Mouse (Mus musculus) intestine, embryonic 16.5 days (tissue): Measurements from ENCODE around the gene Tab1. TPM values are rescaled to one million over a fixed set of nuclear protein-coding genes. Genes with fewer than 3 reads are reported as not detected.
A peak's percentile ranks its signal among the peaks of the same experiment; 100 is the strongest.

Source experiments
- ATAC-seq: fragments of 200-750 bp; cut with Nextera tagmentation; 2 replicates; pipeline ENCODE4 v1.8.0; 2017; ENCODE audit warnings: moderate TSS enrichment, moderate library complexity
- H3K27ac ChIP-seq: fragments of 300-500 bp; sonication (generic); 2 replicates; pipeline ENCODE4 v1.5.1; 2014; ENCODE audit warnings: mild to moderate bottlenecking, low read length
- H3K27me3 ChIP-seq: fragments of 300-500 bp; sonication (generic); replicated peaks from 2 replicates; pipeline ENCODE4 v1.6.1; 2014; ENCODE audit warnings: low read length, control low read depth, mixed read lengths; ENCODE audit not compliant: control insufficient read depth, insufficient read depth
- H3K36me3 ChIP-seq: fragments of 300-500 bp; sonication (generic); 2 replicates; pipeline ENCODE4 v1.6.1; 2014; ENCODE audit warnings: low read length, control low read depth; ENCODE audit not compliant: control insufficient read depth, insufficient read depth
- H3K4me1 ChIP-seq: fragments of 300-500 bp; sonication (generic); 2 replicates; pipeline ENCODE4 v1.6.1; 2014; ENCODE audit warnings: low read length, control low read depth, mixed read lengths; ENCODE audit not compliant: control insufficient read depth, insufficient read depth
- H3K4me2 ChIP-seq: fragments of 300-500 bp; sonication (generic); 2 replicates; pipeline ENCODE4 v1.6.1; 2014; ENCODE audit warnings: low read depth, low read length, control low read depth
- H3K4me3 ChIP-seq: fragments of 300-500 bp; sonication (generic); 2 replicates; pipeline ENCODE4 v1.5.1; 2014; ENCODE audit warnings: mild to moderate bottlenecking, low read length
- H3K9ac ChIP-seq: fragments of 300-500 bp; sonication (generic); 2 replicates; pipeline ENCODE4 v1.6.1; 2014; ENCODE audit warnings: low read depth, low read length
- H3K9me3 ChIP-seq: fragments of 300-500 bp; sonication (generic); 2 replicates; pipeline ENCODE4 v1.6.1; 2016; ENCODE audit warnings: low read length, control low read depth; ENCODE audit not compliant: control insufficient read depth
- WGBS: fragments of 180-500 bp; shearing (Covaris S2); extraction: QIAGEN DNeasy Blood & Tissue Kit; methylation state at CpG from one replicate; pipeline ENCODE4 v1.1.7; 2014; 5-methylcytosine and 5-hydroxymethylcytosine counted together
- polyA plus RNA-seq: library from polyadenylated mRNA; unstranded; fragments of >200 nt; fragmentation: Nextera tagmentation; extraction: Ambion mirVana; gene quantifications from 2 replicates; pipeline ENCODE4 v1.2.1, GENCODE M21; 2015

Tab1 gene
- polyA plus RNA-seq, 1 experiment from 2014 or later: 29.6 TPM

DNA sequence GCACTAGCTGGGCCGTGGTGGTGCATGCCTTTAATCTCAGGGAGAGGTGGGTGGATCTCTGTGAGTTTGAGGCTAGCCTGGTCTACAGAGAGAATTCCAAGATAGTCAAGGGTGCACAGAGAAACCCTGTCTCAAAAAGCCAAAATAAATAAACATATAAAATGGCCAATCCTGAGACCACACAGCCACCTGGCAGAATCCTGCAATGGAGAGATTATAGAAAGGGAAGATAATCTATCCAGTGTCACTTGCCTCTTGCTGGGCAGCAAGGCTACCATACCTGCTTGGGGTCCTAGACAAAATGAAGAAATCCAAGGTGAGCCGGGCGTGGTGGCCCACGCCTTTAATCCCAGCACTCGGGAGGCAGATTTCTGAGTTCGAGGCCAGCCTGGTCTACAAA is 2.9 kb upstream of the Tab1 start:
- ATAC-seq: no peak
- no peak overlapping the region for H3K27ac ChIP-seq
- H3K4me2 ChIP-seq: no peak overlapping the region
- no peaks in the 10 kb centered on the region for H3K36me3 ChIP-seq
- H3K9ac ChIP-seq: no peak overlapping the region
- H3K27me3 ChIP-seq: no peaks in the 10 kb centered on the region
- peaks cover 10% of the 10 kb centered on the region; the same call in 1 of the 2 replicates for H3K4me1 ChIP-seq
- H3K9me3 ChIP-seq: no peaks in the 10 kb centered on the region
- H3K4me3 ChIP-seq: no peak overlapping the region
- 83% methylated on average over 6 of the region's 6 CpGs for WGBS

DNA sequence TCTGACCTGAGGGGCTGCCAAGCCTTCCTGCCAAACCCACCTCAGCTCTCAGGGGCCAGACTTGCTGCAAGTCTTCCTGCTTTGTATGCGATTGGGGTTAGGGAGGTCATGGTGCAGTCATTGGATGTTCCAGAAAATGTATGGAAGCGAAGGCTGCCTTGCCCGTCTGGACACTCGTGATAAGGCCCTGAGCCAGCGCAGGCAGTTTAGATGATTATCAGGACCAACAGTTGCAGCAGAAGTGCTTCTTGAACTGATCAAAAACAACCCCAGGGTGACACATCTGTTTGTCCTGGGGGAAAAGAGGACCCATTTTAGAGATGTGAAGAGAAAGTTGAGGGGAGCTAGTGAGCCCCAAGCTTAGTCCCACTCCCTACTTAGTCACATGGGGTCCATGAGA is 2.2 kb upstream of the Tab1 start:
- no peaks in the 10 kb centered on the region for H3K27me3 ChIP-seq
- no peak overlapping the region for H3K4me2 ChIP-seq
- 63% methylated on average over 5 of the region's 5 CpGs for WGBS
- no peak overlapping the region for H3K4me3 ChIP-seq
- no peak overlapping the region for H3K9ac ChIP-seq
- no peak for ATAC-seq
- H3K36me3 ChIP-seq: no peaks in the 10 kb centered on the region
- no peaks in the 10 kb centered on the region for H3K9me3 ChIP-seq
- H3K4me1 ChIP-seq: peaks cover 10% of the 10 kb centered on the region; the same call in 1 of the 2 replicates
- H3K27ac ChIP-seq: no peak overlapping the region

DNA sequence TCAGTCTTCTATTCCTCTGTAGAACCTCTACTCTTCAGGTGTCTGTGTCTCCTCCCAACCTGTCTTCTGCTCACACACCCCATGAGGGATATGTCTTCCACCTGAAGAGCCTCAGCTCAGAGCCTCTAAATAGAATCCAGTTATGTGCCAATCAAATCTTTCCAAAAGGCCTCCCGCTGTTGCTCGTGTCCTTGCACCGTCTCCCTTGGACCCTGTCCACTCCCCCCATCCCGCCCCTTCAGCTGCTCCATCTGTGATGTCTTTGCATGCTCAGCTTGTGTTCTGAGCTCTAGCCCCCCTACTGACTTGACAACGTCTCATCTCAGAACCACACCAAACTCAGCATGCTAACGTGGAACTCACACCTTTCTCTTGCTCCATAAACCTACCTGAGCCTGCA is 1.5 kb upstream of the Tab1 start:
- Histone ChIP-seq H3K36me3 (no peaks in the 10 kb centered on the region), H3K4me1 (peaks cover 15% of the 10 kb centered on the region), H3K4me3 (no peak overlapping the region), H3K27me3 (no peaks in the 10 kb centered on the region), H3K27ac (no peak overlapping the region), H3K4me2 (no peak overlapping the region), H3K9ac (no peak overlapping the region), H3K9me3 (no peaks in the 10 kb centered on the region)
- no peak for ATAC-seq
- WGBS: 78% methylated on average over 6 of the region's 6 CpGs

DNA sequence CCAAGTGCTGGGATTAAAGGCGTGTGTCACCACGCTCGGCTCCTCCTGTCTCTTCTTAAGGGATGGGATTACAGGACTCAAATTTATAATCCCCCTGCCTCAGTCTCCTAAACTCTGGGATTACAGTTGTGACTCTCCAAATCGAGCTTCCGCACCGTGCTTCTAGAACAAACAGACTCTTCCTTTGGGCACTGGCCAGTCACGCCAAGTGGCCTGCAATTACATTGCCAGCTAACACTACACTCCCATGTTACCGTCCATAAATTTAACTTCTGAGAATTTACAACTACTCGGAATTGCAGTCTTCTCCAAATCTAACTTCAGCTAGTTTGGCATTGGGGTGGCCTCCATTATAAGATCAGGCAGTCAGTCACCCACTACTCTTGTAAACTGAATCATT is 475 bp upstream of the Tab1 start:
- Histone ChIP-seq H3K9me3 (no peaks in the 10 kb centered on the region), H3K9ac (no peak overlapping the region; the same call in 1 of the 2 replicates), H3K27me3 (no peaks in the 10 kb centered on the region)

DNA sequence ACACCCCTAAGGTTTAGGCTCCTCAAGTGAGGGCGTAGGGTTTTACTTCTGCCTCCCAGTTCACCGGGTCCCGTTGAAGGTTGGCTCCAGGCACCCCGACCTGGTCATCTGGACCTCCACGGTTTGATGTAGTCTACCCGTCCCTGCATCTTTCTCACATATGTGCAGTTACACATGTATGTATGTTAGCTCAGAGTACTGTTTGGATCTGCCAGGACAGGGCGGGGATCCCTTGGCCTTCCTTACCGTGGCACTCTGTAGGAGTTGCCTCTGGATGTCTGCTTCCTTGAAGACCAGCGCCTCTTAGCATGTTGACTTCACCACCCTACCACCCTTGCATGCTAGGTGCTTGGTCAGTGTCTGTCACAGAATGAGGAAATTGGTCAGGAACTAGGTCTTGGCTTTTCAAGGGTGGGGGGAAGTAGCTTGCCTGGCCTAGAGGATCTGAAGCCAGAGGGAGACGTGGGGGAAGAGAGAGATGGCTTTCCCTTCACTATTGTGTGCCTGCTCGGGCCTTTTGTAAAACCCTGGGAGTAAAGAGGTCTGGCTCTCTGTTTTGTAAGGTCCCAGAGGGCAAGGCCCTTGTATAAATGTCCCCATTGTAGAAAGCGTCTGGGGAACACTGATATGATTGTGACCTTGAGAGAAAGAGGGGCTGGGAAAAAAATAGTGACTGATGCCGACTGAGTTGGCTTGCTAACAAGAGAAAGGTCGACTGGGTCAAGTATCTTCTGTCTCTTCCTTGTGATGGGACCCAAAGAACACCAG is 939 bp downstream of the Tab1 start:
- H3K4me1 ChIP-seq: peaks cover 31% of the 10 kb centered on the region
- ATAC-seq: peak; percentile 25
- no peaks in the 10 kb centered on the region for H3K9me3 ChIP-seq
- peaks cover 3% of the 10 kb centered on the region; the same call in 1 of the 2 replicates for H3K36me3 ChIP-seq
- H3K27me3 ChIP-seq: no peaks in the 10 kb centered on the region
- WGBS: 8% methylated on average over 14 of the region's 14 CpGs
- peak overlapping the region; percentile 71 for H3K4me3 ChIP-seq
- H3K9ac ChIP-seq: peak overlapping the region; percentile 91
- H3K27ac ChIP-seq: peak overlapping the region; percentile 99
- peak overlapping the region; percentile 82 for H3K4me2 ChIP-seq

More for the DNA sequence above, 475 bp upstream of the Tab1 start:
- peak overlapping the region; percentile 71 for H3K4me3 ChIP-seq
- peaks cover 19% of the 10 kb centered on the region for H3K4me1 ChIP-seq
- peak overlapping the region; percentile 82 for H3K4me2 ChIP-seq
- WGBS: 75% methylated on average over 9 of the region's 9 CpGs
- H3K27ac ChIP-seq: no peak overlapping the region
- H3K36me3 ChIP-seq: peaks cover 3% of the 10 kb centered on the region; the same call in 1 of the 2 replicates
- ATAC-seq: no peak

DNA sequence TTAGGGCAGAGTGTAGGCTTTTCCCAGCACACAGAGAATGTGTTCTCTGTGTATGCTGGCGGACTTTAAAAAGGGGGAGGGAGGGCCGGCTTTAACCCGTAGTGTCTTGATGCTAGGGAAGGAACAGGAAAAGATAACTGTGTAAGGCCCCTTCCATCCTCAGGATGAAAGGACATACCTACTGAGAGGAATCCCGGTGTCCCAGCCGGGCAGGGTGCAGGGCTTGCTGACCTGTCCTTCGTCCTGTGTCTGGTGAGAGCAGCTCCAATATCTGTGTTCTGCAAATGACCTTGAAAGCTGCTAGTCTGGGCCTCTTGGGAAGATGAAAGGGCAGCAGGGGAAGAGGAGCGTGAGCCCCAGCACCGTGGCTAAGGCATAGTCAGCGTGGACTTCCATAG is 1.5 kb downstream of the Tab1 start:
- Histone ChIP-seq H3K9ac (peak overlapping the region; percentile 91), H3K9me3 (no peaks in the 10 kb centered on the region), H3K4me2 (peak overlapping the region; percentile 82), H3K36me3 (peaks cover 3% of the 10 kb centered on the region; the same call in 1 of the 2 replicates), H3K27me3 (no peaks in the 10 kb centered on the region), H3K4me3 (peak overlapping the region; percentile 71), H3K27ac (peak overlapping the region; percentile 99), H3K4me1 (peaks cover 36% of the 10 kb centered on the region)
- ATAC-seq: no peak
- WGBS: 42% methylated on average over 9 of the region's 9 CpGs

DNA sequence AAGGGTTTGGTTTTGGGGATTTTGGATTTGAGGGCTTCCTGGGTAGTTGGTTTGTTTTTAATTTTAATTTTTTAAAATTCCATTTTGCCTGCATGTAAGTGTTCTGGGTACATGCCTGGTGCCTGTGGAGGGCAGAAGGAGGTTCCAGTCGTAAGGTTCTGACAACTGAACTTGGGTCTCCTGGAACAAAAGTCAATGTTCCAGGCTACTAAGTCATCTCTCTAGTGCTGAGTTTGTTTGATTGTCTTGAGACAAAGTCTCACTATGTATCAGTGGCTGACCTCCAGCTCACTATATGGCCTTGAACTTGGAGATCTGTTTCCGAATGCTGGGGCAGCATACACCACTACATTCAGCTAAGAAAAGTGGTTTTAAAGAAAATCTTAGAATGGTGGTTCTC is 2.6 kb downstream of the Tab1 start:
- ATAC-seq: no peak
- 0 out of 2 replicates have a peak overlapping the region, but pooled peaks have one; percentile 30 for H3K27ac ChIP-seq
- H3K27me3 ChIP-seq: no peaks in the 10 kb centered on the region
- no peak overlapping the region for H3K4me3 ChIP-seq
- no peak overlapping the region for H3K9ac ChIP-seq
- 81% methylated on average over 2 of the region's 2 CpGs for WGBS
- no peaks in the 10 kb centered on the region for H3K9me3 ChIP-seq
- H3K4me1 ChIP-seq: peaks cover 36% of the 10 kb centered on the region
- no peak overlapping the region for H3K4me2 ChIP-seq
- H3K36me3 ChIP-seq: peaks cover 3% of the 10 kb centered on the region; the same call in 1 of the 2 replicates

DNA sequence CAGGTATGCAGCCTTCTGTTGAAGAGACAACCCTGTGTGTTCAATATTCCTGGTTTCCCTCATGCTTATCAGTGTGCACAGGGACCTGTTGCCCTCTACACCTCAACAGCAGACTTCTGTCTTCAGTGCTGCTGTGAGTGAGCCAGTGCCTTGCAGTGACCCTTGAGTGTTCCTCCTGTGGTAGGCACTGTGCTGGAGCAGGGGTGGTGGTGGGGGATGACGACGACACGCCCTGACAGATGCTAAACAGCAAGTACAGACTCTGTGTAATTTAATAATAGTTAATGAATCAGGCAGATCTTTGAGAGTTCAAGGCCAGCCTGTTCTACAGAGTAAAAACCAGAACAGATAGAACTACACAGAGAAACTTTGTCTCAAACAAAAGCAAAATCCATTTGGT is 3.7 kb downstream of the Tab1 start:
- Histone ChIP-seq H3K9ac (peak overlapping the region; percentile 12; the same call in 1 of the 2 replicates), H3K27me3 (no peaks in the 10 kb centered on the region), H3K36me3 (peaks cover 3% of the 10 kb centered on the region; the same call in 1 of the 2 replicates), H3K4me1 (peaks cover 36% of the 10 kb centered on the region), H3K9me3 (no peaks in the 10 kb centered on the region), H3K4me3 (no peak overlapping the region), H3K27ac (peak overlapping the region; percentile 50; the same call in 1 of the 2 replicates), H3K4me2 (no peak overlapping the region)
- 81% methylated on average over 3 of the region's 3 CpGs for whole genome bisulfite sequencing
- ATAC-seq: no peak

DNA sequence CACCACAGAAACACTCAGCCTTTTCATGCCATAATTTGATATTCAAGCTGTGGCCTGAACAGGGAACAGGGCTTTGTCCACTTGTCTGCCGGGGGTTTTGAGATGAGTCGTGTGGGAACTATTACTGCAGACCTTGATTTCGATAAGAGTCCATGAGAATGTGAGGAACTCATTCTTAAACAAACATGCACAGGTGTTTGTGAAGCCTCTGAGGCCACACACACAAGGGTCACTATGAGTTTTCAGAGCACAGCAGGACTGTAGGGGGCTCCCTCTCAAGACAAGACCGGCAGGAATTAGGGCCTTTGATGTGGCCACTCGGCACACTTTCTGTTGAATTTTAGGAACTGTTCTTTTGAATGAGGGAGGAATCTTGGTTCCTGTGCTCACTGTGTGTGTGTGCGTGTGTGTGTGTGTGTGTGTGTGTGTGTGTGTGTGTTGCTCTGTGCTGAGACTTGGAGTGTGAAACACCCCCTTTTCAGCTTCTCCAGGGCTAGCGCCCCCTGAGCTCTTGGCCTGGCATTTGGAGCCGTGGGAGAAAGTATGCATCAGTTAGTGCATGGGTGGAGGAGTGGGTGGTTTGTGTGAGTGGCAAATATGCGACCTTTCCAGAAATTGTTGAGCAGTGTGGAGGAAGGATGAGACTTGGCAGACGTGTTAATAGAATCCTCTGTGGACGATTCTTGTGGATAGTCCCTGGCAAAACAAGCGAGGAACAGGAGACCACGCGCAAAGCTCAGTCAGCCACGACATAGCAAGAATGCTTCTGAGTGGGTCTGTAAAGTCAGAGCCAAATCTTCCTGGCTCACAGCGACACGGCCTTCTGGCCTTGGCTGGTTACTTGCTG is 5.2 kb downstream of the Tab1 start:
- Histone ChIP-seq H3K9ac (0 out of 2 replicates have a peak overlapping the region, but pooled peaks have one; percentile 7), H3K4me1 (peaks cover 36% of the 10 kb centered on the region), H3K27me3 (no peaks in the 10 kb centered on the region), H3K4me3 (no peak overlapping the region), H3K27ac (peak overlapping the region; percentile 14; the same call in 1 of the 2 replicates), H3K36me3 (peaks cover 8% of the 10 kb centered on the region), H3K9me3 (no peaks in the 10 kb centered on the region), H3K4me2 (no peak overlapping the region)
- ATAC-seq: no peak
- 63% methylated on average over 17 of the region's 17 CpGs for WGBS
